Mouse (Mus musculus): ENCODE measurements around the gene Bsdc1. TPM values are rescaled to one million over a fixed set of nuclear protein-coding genes. Genes with fewer than 3 reads are reported as not detected.

Gene Bsdc1
- 15.5 TPM for polyA plus RNA-seq (2015; fragmentation: Illumina TruSeq; extraction: RNeasy Lipid Tissue Mini Kit (QIAGEN cat#74804); ENCODE audit: insufficient read depth, low read depth, low replicate concordance)

DNA sequence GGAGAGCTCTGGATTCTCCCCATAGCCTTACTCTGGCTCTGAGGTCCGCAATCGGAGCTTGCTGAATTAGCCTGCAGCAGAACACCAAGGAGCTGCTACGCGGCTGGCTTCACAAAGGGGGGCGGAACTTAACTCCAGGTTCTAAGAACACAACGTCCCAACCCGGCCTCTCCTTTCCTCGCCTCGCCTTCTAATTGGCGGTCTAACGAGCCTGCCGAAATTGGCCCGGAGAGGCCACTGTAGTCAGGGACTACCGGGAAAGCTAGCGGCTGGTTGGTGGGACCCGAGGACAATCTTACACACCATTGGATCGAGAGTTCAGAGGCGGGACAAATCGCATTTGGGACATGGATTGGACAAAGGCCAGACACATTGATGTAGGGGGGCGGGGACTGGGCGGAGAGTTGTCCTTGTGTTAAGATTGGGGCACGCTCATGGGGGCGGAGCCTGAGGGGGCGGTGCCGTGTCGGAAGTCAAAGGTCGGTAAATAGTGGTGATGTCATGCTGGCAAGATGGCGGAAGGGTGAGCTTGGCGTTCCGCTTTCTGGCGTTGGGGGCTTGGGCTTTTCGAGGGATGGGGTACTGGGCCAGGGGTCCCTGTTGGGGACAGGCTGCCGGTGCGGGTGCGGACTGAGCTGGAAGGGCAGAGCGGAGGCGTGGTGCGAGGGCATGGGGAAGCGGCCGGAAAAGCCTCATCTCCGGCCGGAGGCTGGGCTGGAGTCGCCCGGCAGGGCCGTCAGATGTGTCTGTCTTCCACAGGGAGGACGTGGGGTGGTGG lies at the start of gene Bsdc1:
TSS of gene Bsdc1 (plus strand) at position 399 of the 778 bp plus-strand sequence.

DNA sequence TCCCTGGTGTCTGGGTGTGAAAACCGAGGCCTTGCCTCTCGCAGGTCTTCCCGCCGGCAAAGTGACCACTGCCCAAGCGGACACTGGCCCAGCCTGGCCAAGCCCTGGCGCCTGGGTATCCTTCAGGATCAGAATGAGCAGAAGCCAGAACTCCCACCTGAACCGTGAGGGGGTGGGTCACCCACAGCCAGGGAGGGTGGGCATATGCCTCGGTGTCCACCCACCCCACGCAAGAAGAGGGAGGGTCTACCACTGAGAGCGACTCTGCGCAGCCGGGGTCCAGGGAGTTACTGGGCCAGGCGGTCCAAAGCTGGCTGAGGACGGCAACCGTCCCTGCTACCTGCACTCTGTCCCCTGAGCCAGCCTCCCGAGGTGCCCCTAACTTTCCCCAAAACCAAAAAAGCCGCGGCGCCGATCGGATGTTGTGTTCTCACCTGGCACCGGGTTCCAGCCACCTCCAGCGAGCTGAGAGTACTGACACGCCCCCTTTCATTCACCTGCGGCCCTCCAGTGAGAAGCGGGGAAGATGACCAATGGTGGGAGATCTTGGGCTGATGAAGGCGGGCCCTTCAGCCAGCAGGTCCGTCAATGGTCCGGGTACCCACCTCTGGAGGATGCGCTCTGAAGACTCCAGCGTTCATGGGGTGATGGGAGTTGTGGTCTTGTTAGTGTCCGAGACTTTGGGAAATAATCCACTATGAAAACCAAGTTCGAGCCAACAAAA lies 20.9 kb upstream of the Bsdc1 start, which contains the start of gene Zbtb8b:
TSS of gene Zbtb8b (minus strand) at position 514 of the 724 bp plus-strand sequence.

DNA sequence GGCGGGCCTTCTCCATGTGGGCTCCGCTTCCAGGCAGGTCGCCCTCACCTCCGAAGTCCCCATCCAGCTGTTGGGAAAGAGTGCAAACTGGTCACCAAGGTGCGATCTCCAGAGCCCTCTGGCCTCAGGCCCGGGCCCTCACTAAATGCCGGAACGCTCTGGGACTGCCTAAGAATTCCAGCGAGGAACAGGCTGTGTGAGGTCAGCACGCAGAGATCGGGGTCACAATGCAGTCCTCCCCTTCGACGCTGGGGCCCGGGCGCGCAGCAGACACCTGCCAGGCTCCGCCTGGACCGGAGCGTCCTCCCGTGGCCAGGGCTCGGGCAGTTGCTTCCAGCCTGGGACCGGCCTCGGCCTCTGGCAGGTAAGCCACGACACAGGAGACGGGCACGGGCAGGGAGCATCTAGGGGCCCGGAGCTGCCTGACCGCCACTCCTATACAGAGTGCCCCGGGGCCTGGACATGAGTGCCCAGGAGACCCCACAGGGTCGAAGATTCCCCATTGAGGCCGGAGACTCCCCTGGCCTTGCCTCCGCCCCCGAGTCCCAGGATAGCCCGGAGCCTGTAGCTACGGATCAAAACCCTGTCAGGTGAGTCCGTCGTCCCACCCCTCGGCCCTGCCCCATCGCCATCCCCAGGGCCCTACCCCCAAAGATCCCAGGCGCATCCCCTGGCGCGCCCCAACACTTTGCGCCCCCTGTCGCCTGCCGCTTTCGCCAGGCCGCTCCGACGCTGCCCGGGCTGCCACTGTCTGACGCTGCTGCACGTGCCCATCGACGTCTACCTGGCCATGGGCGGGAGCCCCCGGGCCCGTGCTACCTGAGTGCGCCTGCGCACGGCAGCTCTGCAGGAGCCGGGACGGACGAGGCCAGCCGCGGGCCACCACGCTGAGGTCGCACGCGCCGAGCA lies 29.8 kb downstream of the Bsdc1 start, which contains the start of the genes Tssk3 and Fam229a:
TSS of gene Tssk3 (minus strand) at position 51 of the 909 bp plus-strand sequence.
TSS of gene Fam229a (plus strand) at position 219 of the 909 bp plus-strand sequence.

DNA sequence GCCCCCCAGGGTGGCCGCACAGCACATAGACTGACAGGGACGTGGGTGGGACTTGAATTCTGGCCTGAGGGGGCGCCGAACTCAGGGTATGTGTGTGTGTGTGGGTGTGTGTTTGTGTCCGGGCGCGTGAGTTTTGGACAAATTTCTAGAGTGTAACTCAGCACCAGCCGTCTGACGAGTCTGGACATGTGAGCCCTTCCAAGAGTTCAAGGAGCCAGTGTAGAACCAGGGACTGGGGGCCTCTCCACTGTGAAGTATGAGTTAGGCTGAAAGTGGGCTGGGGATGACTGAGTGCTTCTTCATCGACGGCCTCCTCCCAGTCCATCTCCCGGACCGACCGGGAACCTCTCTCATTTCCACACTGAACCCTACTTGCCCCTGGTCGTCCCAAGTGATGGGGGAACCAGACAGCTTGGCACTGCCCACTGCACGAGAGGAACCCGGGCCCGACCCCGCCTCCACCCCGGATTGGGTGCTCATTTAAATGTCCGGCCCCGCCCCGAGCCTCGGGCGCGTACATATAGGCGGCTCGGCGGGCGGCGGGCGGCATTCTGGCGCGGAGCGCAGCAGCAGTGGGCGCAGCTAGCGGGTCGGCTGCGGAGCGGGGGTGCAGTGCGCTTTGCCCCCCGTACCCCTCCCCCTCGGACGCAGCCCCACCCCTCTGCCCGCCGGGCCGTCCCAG lies 51.8 kb downstream of the Bsdc1 start, which contains the start of gene Marcksl1:
TSS of gene Marcksl1 (plus strand) at position 496 of the 682 bp plus-strand sequence.

Other genes starting within 250 kb of the Bsdc1 start
- gene C77080, start 200.2 kb upstream of the Bsdc1 start, polyA plus RNA-seq (2015; fragmentation: Illumina TruSeq; extraction: RNeasy Lipid Tissue Mini Kit (QIAGEN cat#74804); ENCODE audit: insufficient read depth, low read depth, low replicate concordance): 6.5 TPM
- 0.41 TPM for gene Sync, start 174.0 kb upstream of the Bsdc1 start, polyA plus RNA-seq (2015; fragmentation: Illumina TruSeq; extraction: RNeasy Lipid Tissue Mini Kit (QIAGEN cat#74804); ENCODE audit: insufficient read depth, low read depth, low replicate concordance)
- 12.0 TPM for gene Rbbp4, start 126.2 kb upstream of the Bsdc1 start, polyA plus RNA-seq (2015; fragmentation: Illumina TruSeq; extraction: RNeasy Lipid Tissue Mini Kit (QIAGEN cat#74804); ENCODE audit: insufficient read depth, low read depth, low replicate concordance)
- 5.0 TPM for gene Zbtb8os, start 125.9 kb upstream of the Bsdc1 start, polyA plus RNA-seq (2015; fragmentation: Illumina TruSeq; extraction: RNeasy Lipid Tissue Mini Kit (QIAGEN cat#74804); ENCODE audit: insufficient read depth, low read depth, low replicate concordance)
- 1.6 TPM for gene Zbtb8a, start 83.5 kb upstream of the Bsdc1 start, polyA plus RNA-seq (2015; fragmentation: Illumina TruSeq; extraction: RNeasy Lipid Tissue Mini Kit (QIAGEN cat#74804); ENCODE audit: insufficient read depth, low read depth, low replicate concordance)
- not detected for gene Zbtb8b, start 20.7 kb upstream of the Bsdc1 start, polyA plus RNA-seq (2015; fragmentation: Illumina TruSeq; extraction: RNeasy Lipid Tissue Mini Kit (QIAGEN cat#74804); ENCODE audit: insufficient read depth, low read depth, low replicate concordance)
- gene Tssk3, start 29.4 kb downstream of the Bsdc1 start, polyA plus RNA-seq (2015; fragmentation: Illumina TruSeq; extraction: RNeasy Lipid Tissue Mini Kit (QIAGEN cat#74804); ENCODE audit: insufficient read depth, low read depth, low replicate concordance): not detected
- gene Fam229a, start 29.6 kb downstream of the Bsdc1 start, polyA plus RNA-seq (2015; fragmentation: Illumina TruSeq; extraction: RNeasy Lipid Tissue Mini Kit (QIAGEN cat#74804); ENCODE audit: insufficient read depth, low read depth, low replicate concordance): not detected
- gene Marcksl1, start 52.0 kb downstream of the Bsdc1 start, polyA plus RNA-seq (2015; fragmentation: Illumina TruSeq; extraction: RNeasy Lipid Tissue Mini Kit (QIAGEN cat#74804); ENCODE audit: insufficient read depth, low read depth, low replicate concordance): 7.8 TPM
- 13.8 TPM for gene Hdac1, start 81.1 kb downstream of the Bsdc1 start, polyA plus RNA-seq (2015; fragmentation: Illumina TruSeq; extraction: RNeasy Lipid Tissue Mini Kit (QIAGEN cat#74804); ENCODE audit: insufficient read depth, low read depth, low replicate concordance)
- not detected for gene Lck, start 112.1 kb downstream of the Bsdc1 start, polyA plus RNA-seq (2015; fragmentation: Illumina TruSeq; extraction: RNeasy Lipid Tissue Mini Kit (QIAGEN cat#74804); ENCODE audit: insufficient read depth, low read depth, low replicate concordance)
- 2.3 TPM for gene Fam167b, start 117.0 kb downstream of the Bsdc1 start, polyA plus RNA-seq (2015; fragmentation: Illumina TruSeq; extraction: RNeasy Lipid Tissue Mini Kit (QIAGEN cat#74804); ENCODE audit: insufficient read depth, low read depth, low replicate concordance)
- gene Eif3i, start 139.1 kb downstream of the Bsdc1 start, polyA plus RNA-seq (2015; fragmentation: Illumina TruSeq; extraction: RNeasy Lipid Tissue Mini Kit (QIAGEN cat#74804); ENCODE audit: insufficient read depth, low read depth, low replicate concordance): 62.4 TPM
- 67.7 TPM for gene Tmem234, start 139.1 kb downstream of the Bsdc1 start, polyA plus RNA-seq (2015; fragmentation: Illumina TruSeq; extraction: RNeasy Lipid Tissue Mini Kit (QIAGEN cat#74804); ENCODE audit: insufficient read depth, low read depth, low replicate concordance)
- 4.6 TPM for gene Dcdc2b, start 152.7 kb downstream of the Bsdc1 start, polyA plus RNA-seq (2015; fragmentation: Illumina TruSeq; extraction: RNeasy Lipid Tissue Mini Kit (QIAGEN cat#74804); ENCODE audit: insufficient read depth, low read depth, low replicate concordance)
- gene Iqcc, start 157.5 kb downstream of the Bsdc1 start, polyA plus RNA-seq (2015; fragmentation: Illumina TruSeq; extraction: RNeasy Lipid Tissue Mini Kit (QIAGEN cat#74804); ENCODE audit: insufficient read depth, low read depth, low replicate concordance): 5.6 TPM
- 26.3 TPM for gene Ccdc28b, start 162.4 kb downstream of the Bsdc1 start, polyA plus RNA-seq (2015; fragmentation: Illumina TruSeq; extraction: RNeasy Lipid Tissue Mini Kit (QIAGEN cat#74804); ENCODE audit: insufficient read depth, low read depth, low replicate concordance)
- gene Txlna, start 179.5 kb downstream of the Bsdc1 start, polyA plus RNA-seq (2015; fragmentation: Illumina TruSeq; extraction: RNeasy Lipid Tissue Mini Kit (QIAGEN cat#74804); ENCODE audit: insufficient read depth, low read depth, low replicate concordance): 14.9 TPM
- 7.3 TPM for gene Kpna6, start 211.2 kb downstream of the Bsdc1 start, polyA plus RNA-seq (2015; fragmentation: Illumina TruSeq; extraction: RNeasy Lipid Tissue Mini Kit (QIAGEN cat#74804); ENCODE audit: insufficient read depth, low read depth, low replicate concordance)
- 3.9 TPM for gene Tmem39b, start 235.3 kb downstream of the Bsdc1 start, polyA plus RNA-seq (2015; fragmentation: Illumina TruSeq; extraction: RNeasy Lipid Tissue Mini Kit (QIAGEN cat#74804); ENCODE audit: insufficient read depth, low read depth, low replicate concordance)

All from pancreas, adult 10 weeks (tissue).